Mouse (Mus musculus): Measurements from ENCODE around the gene Myo5c. TPM values are rescaled to one million over a fixed set of nuclear protein-coding genes. Genes with fewer than 3 reads are reported as not detected.

Gene Myo5c
- total RNA-seq, 2 experiments from 2014 or later, result 1.8 to 5.0 TPM

- no peak for DNase-seq (ENCODE audit: low spot score in 2 of 2)
These were observed 43.2 kb downstream of the Myo5c start for GRCm38 (mm10) chr9:75275051-75275450.

- peak in 1 of 2 experiments; percentile 20 for DNase-seq (ENCODE audit: low spot score in 2 of 2)
These were observed 49.0 kb downstream of the Myo5c start for GRCm38 (mm10) chr9:75280814-75281213.

GRCm38 (mm10) chr9:75282179-75282578, 50.4 kb downstream of the Myo5c start:
- no peak for DNase-seq (ENCODE audit: low spot score in 2 of 2)

DNA sequence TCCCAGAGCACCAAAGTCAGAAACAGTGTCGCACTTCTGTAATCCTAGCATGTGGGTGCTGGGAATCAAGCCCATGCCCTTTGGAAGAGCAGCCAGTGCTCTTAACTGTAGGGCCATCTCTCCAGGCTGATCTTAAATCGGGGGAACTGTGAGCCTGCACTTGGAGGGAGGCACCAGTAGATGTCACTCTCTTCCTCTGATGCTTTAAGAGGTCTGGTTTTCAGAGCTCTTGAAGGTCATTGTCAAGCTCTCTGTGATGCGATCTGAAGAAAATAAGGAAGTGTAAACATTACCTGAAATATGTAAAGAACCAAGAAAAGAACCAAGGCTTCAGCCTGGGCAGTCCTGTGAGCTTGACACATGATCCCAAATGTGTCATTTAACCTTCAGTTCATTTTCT, 51.0 kb downstream of the Myo5c start:
- DNase-seq (ENCODE audit: low spot score in 2 of 2), result no peak

GRCm38 (mm10) chr9:75283636-75284035, 51.8 kb downstream of the Myo5c start:
- DNase-seq (ENCODE audit: low spot score in 2 of 2), result no peak

- no peak for DNase-seq (ENCODE audit: low spot score in 2 of 2)
These were observed 53.5 kb downstream of the Myo5c start for GRCm38 (mm10) chr9:75285363-75285762.

DNA sequence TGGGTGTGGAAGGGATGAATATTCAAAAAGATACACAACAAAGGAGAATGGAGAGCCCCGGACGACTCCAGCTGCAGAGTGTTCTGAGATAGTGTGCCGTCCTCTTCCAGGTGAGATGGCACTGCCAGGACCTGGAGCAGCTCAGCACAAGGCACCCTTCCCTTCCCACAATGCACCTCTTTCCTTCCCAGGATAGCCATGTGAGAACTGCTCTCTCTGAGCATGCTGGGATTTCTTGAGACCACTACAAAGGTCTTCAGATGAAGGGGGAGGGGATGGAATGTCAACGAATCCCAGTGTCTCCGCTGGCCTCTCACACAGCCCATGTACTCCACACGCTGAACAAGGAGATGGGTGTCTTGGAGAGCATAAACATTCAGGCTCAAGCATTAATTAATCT, 55.8 kb downstream of the Myo5c start:
- DNase-seq (ENCODE audit: low spot score in 2 of 2), result no peak

GRCm38 (mm10) chr9:75289545-75289944, 57.7 kb downstream of the Myo5c start:
- no peak for DNase-seq (ENCODE audit: low spot score in 2 of 2)

- no peak for DNase-seq (ENCODE audit: low spot score in 2 of 2)
These were observed 67.5 kb downstream of the Myo5c start for GRCm38 (mm10) chr9:75299342-75299741.

- no peak for DNase-seq (ENCODE audit: low spot score in 2 of 2)
These were observed 71.2 kb downstream of the Myo5c start for GRCm38 (mm10) chr9:75303033-75303432.

DNA sequence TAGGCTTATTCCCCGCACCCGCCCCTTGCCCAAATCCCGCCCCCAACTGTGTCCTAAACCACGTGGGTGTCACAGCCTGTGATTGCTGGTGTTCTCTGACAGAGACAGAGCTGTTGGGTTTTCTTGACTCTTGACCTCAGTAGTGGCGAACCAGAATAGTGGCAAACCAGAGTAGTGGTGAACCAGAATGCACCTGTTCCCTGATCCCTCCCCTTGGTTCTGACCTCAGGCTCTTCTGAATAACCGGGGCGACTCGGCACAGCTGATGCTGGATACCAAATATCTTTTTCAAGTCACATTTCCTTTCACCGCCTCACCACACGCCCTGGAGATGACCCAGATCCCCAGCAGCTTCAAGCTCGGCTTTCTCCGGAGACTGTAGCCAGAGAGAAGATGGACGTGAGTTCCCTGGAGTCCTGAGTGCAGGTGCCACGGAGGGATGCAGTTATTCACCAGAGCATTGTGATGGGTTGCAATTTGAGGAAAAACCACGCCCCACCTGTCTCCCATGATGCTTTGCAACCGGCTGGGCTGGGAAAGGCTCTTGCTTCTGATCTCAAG, 72.0 kb downstream of the Myo5c start:
- no peak for DNase-seq (ENCODE audit: low spot score in 2 of 2)

DNA sequence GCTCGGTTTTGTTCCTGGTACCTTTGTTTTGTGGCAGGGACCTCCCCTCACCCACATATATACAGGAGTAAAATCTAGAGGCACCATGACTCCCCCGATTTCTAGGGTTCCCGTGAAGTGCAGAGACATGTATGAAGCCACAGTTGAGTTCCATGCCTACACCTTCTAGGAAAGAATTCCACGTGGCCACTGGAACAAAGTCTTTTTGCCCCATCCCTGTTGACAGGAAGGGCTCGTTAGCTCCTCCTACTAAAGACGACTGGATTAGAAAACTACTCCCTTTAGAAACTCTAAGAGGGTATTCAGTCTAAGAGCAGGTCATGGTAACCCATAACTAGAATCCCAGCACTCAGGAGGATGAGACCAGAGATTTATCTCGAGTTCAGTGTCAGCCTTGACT, 72.5 kb downstream of the Myo5c start:
- DNase-seq (ENCODE audit: low spot score in 2 of 2), result no peak

DNA sequence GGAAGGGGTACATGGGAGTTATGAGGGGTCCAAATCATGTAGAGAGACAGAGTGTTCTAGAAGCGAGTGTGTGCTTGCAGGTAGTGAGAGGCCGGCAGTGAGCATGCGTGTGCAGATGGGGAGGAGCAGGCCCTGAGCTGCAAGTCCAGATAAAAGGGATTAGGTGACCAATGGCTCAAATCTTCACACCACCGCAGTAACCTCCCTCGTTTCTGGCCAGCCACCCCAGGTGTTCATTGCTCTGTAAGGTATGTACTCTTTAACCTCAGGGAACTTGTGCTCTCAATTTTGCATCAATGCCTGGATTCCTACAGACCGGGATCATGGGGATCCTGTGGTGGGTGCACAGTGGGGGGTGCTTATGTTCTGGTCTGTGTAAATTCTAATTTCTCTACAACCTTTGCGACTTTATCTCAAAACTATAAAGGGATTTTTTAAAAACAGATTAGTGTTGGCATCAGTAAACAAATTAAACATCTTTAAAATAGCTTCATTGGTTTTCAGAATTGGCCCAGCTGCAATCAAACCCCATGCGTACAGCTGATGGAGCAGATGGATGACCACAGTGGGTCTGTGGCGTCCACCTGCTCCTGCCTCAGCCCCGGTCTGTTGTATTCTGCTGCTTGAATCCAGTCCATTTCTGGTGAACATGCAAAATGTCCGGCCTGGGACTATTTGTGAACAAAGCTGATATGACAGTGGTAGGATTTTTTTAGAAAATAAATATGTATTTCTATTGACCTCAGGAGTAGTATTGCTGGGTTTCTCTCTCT, 74.5 kb downstream of the Myo5c start, which contains the start of gene Gnb5:
Gene Gnb5 (plus strand): TSS at position 163 of the 773 bp plus-strand sequence.
- no peak for DNase-seq (ENCODE audit: low spot score in 2 of 2)

DNA sequence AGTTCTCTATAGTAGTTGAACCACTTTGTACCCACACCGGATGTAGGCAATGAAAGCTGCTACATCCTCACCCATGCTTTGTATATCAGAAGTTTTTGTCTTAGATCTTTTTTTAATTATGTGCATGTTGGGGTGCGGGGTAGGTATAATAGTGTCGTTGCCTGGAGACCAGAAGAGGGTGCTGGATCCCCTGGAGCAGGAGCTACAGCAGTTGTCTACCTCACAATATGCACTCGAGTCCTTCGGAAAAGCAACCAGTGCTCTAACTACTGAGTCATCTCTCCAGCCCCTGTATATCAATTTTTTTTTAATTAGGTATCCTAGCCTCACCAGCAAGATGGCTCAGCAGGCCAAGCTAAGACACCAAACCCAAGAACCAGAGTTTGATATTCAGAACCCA, 75.2 kb downstream of the Myo5c start:
- no peak for DNase-seq (ENCODE audit: low spot score in 2 of 2)

DNA sequence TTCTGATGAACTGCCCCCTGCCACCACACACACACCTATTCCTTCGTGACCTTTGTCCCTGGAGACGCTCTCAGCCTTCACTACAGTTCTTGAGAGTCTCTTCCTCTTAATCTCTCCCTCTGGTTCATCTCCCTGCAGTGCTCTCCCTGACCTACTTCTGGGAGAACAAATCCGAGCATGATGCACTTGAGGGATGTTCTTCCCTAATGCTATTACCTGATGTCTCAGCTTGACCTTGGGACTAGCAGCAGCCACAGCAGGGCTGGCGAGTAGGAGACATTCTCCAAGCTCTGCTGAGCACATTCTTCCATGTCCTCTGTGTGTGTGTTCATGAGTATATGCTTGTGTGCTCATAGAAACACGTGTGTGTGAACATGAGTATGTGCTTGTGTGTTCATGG, 76.8 kb downstream of the Myo5c start:
- DNase-seq (ENCODE audit: low spot score in 2 of 2), result no peak

DNA sequence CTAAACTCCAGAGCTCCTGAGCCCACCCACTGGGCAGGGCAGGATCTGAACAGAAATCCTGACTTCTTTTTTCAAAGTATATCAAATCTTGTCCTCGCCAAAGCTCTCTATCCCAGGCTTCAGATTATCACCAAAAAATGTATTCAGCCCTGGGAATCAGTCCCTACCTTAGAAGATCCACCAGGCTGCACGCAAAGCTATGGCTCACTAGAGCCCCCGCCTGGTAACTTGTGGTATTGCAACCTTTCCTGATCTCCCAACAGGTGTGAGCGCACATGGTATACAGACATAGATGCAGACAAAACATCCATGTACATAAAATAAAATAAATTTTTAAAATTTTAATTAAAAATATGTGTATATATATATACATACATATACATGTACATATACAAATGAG, 80.2 kb downstream of the Myo5c start:
- peak; percentile 48 to 53 for DNase-seq (ENCODE audit: low spot score in 2 of 2)

DNA sequence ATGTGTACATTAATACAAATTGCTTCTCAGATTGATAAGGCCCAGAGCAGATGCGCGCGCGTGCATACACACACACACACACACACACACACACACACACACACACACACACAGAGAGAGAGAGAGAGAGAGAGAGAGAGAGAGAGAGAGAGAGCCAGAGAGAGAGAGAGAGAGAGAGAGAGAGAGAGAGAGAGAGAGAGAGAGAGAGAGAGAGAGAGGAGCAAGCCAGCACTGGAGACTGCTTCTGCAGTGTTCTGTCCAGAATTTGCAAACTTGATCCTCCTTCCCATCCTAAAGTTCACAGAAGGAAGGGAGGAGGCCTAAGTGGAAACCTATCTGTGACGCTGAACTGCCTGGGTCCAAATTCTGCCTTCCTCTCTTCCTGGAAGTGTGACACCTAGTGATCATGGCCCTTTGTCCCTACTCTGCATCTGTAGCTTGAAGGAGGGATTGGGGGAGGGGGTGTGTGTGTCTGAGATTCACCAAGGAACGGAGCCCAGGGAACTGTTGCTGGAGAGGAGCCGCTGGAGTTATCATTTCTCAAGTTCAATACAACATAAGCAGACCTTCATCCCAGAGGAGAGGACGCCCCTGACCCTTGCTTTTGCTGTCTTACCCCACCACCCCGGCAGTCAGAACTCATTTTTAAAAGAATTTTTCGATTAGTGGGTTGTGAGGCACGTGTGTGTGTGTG, 81.5 kb downstream of the Myo5c start:
- no peak for DNase-seq (ENCODE audit: low spot score in 2 of 2)

- DNase-seq (ENCODE audit: low spot score in 2 of 2), result peak; percentile 47 to 60
These were observed 82.2 kb downstream of the Myo5c start for GRCm38 (mm10) chr9:75313832-75314516.

GRCm38 (mm10) chr9:75314517-75315105, 82.8 kb downstream of the Myo5c start:
- no peak for DNase-seq (ENCODE audit: low spot score in 2 of 2)

GRCm38 (mm10) chr9:75315238-75315637, 83.4 kb downstream of the Myo5c start:
- DNase-seq (ENCODE audit: low spot score in 2 of 2), result no peak

- DNase-seq (ENCODE audit: low spot score in 2 of 2), result no peak
These were observed 85.0 kb downstream of the Myo5c start for GRCm38 (mm10) chr9:75316771-75317170.
